Mouse (Mus musculus): ENCODE results near the gene Cptp. TPM values are rescaled to one million over a fixed set of nuclear protein-coding genes. Genes with fewer than 3 reads are reported as not detected.

The Cptp gene
- polyA plus RNA-seq, 1 experiment from 2014 or later = 16.2 TPM

GRCm38 (mm10) chr4:155848434-155849095 is 20.7 kb downstream of the Cptp start:
- peaks cover 8% of the 10 kb centered on the region for H3K36me3 ChIP-seq
- WGBS = 67% methylated on average over 7 of the region's 7 CpGs

GRCm38 (mm10) chr4:155847591-155848352 is 21.5 kb downstream of the Cptp start:
- Histone ChIP-seq H3K27ac (peak overlapping the region; percentile 91), H3K4me1 (peaks cover 28% of the 10 kb centered on the region), H3K36me3 (peaks cover 14% of the 10 kb centered on the region), H3K9me3 (no peaks in the 10 kb centered on the region), H3K27me3 (ENCODE audit: insufficient read depth, poor library complexity, severe bottlenecking) (no peaks in the 10 kb centered on the region), H3K4me3 (peak overlapping the region; percentile 83)
- DNase-seq (ENCODE audit: low spot score) = no peak
- 2% methylated on average over 65 of the region's 69 CpGs for WGBS

More at GRCm38 (mm10) chr4:155848434-155849095, 20.7 kb downstream of the Cptp start:
- Histone ChIP-seq H3K4me1 (peaks cover 28% of the 10 kb centered on the region), H3K4me3 (peak overlapping the region; percentile 83), H3K27me3 (ENCODE audit: insufficient read depth, poor library complexity, severe bottlenecking) (no peaks in the 10 kb centered on the region), H3K27ac (no peak overlapping the region), H3K9me3 (no peaks in the 10 kb centered on the region)
- no peak for DNase-seq (ENCODE audit: low spot score)

GRCm38 (mm10) chr4:155846871-155847578 is 22.2 kb downstream of the Cptp start, which contains the start of gene Dvl1:
TSS of gene Dvl1 (plus strand) at chr4:155847402.
- peak; percentile 95 for DNase-seq (ENCODE audit: low spot score)
- Histone ChIP-seq H3K27me3 (ENCODE audit: insufficient read depth, poor library complexity, severe bottlenecking) (peaks cover 2% of the 10 kb centered on the region; the same call in 1 of the 2 replicates), H3K27ac (peak within 1 kb of the TSS; percentile 91), H3K36me3 (peaks cover 19% of the 10 kb centered on the region), H3K4me3 (peak within 1 kb of the TSS; percentile 83), H3K9me3 (no peaks in the 10 kb centered on the region), H3K4me1 (peaks cover 26% of the 10 kb centered on the region)
- WGBS = 1% methylated on average over 65 of the region's 65 CpGs

- Histone ChIP-seq H3K36me3 (peaks cover 25% of the 10 kb centered on the region), H3K27ac (no peak overlapping the region), H3K4me1 (peaks cover 53% of the 10 kb centered on the region), H3K27me3 (ENCODE audit: insufficient read depth, poor library complexity, severe bottlenecking) (peaks cover 17% of the 10 kb centered on the region), H3K4me3 (no peak overlapping the region), H3K9me3 (no peaks in the 10 kb centered on the region)
- 88% methylated on average over 5 of the region's 5 CpGs for WGBS
- no peak for DNase-seq (ENCODE audit: low spot score)
These were observed 26.0 kb downstream of the Cptp start for GRCm38 (mm10) chr4:155843231-155843630.

GRCm38 (mm10) chr4:155841651-155842270 is 27.5 kb downstream of the Cptp start:
- Histone ChIP-seq H3K4me3 (peak overlapping the region; percentile 70), H3K27ac (0 out of 2 replicates have a peak overlapping the region, but pooled peaks have one; percentile 87), H3K36me3 (peaks cover 25% of the 10 kb centered on the region), H3K27me3 (ENCODE audit: insufficient read depth, poor library complexity, severe bottlenecking) (peaks cover 17% of the 10 kb centered on the region), H3K4me1 (peaks cover 51% of the 10 kb centered on the region), H3K9me3 (no peaks in the 10 kb centered on the region)
- WGBS = 45% methylated on average over 38 of the region's 38 CpGs
- DNase-seq (ENCODE audit: low spot score) = no peak

GRCm38 (mm10) chr4:155841003-155841454 is 28.2 kb downstream of the Cptp start:
- peaks cover 17% of the 10 kb centered on the region for H3K27me3 ChIP-seq (ENCODE audit: insufficient read depth, poor library complexity, severe bottlenecking)
- H3K4me1 ChIP-seq = peaks cover 47% of the 10 kb centered on the region
- WGBS = under 1% methylated on average over 32 of the region's 32 CpGs
- H3K4me3 ChIP-seq = peak overlapping the region; percentile 70
- peaks cover 25% of the 10 kb centered on the region for H3K36me3 ChIP-seq
- H3K9me3 ChIP-seq = no peaks in the 10 kb centered on the region
- peak; percentile 90 for DNase-seq (ENCODE audit: low spot score)
- peak overlapping the region; percentile 87 for H3K27ac ChIP-seq

GRCm38 (mm10) chr4:155840076-155841002 is 28.9 kb downstream of the Cptp start:
- peaks cover 25% of the 10 kb centered on the region for H3K36me3 ChIP-seq
- H3K9me3 ChIP-seq = no peaks in the 10 kb centered on the region
- H3K27ac ChIP-seq = peak overlapping the region; percentile 87
- H3K4me1 ChIP-seq = peaks cover 47% of the 10 kb centered on the region
- peak overlapping the region; percentile 70 for H3K4me3 ChIP-seq
- DNase-seq (ENCODE audit: low spot score) = no peak
- peaks cover 17% of the 10 kb centered on the region for H3K27me3 ChIP-seq (ENCODE audit: insufficient read depth, poor library complexity, severe bottlenecking)
- 5% methylated on average over 8 of the region's 8 CpGs for whole genome bisulfite sequencing

GRCm38 (mm10) chr4:155839483-155839910 is 29.7 kb downstream of the Cptp start, which contains the start of gene Mxra8:
TSS of gene Mxra8 (plus strand) at chr4:155839680.
- Histone ChIP-seq H3K4me3 (peak within 1 kb of the TSS; percentile 70), H3K9me3 (no peaks in the 10 kb centered on the region), H3K27ac (peak within 1 kb of the TSS; percentile 87), H3K27me3 (ENCODE audit: insufficient read depth, poor library complexity, severe bottlenecking) (peaks cover 17% of the 10 kb centered on the region), H3K36me3 (peaks cover 25% of the 10 kb centered on the region), H3K4me1 (peaks cover 47% of the 10 kb centered on the region)
- under 1% methylated on average over 16 of the region's 16 CpGs for WGBS
- peak; percentile 96 for DNase-seq (ENCODE audit: low spot score)

- DNase-seq (ENCODE audit: low spot score) = no peak
- Histone ChIP-seq H3K36me3 (peaks cover 18% of the 10 kb centered on the region), H3K27me3 (ENCODE audit: insufficient read depth, poor library complexity, severe bottlenecking) (peaks cover 17% of the 10 kb centered on the region), H3K27ac (peak overlapping the region; percentile 87), H3K4me3 (peak overlapping the region; percentile 70), H3K9me3 (no peaks in the 10 kb centered on the region), H3K4me1 (peaks cover 51% of the 10 kb centered on the region)
- WGBS = 41% methylated on average over 8 of the region's 8 CpGs
These were observed 30.8 kb downstream of the Cptp start for GRCm38 (mm10) chr4:155838187-155839153.

- Histone ChIP-seq H3K27ac (no peak overlapping the region), H3K27me3 (ENCODE audit: insufficient read depth, poor library complexity, severe bottlenecking) (peaks cover 17% of the 10 kb centered on the region), H3K4me3 (no peak overlapping the region), H3K9me3 (no peaks in the 10 kb centered on the region), H3K36me3 (peaks cover 18% of the 10 kb centered on the region; the same call in 1 of the 2 replicates), H3K4me1 (peaks cover 58% of the 10 kb centered on the region)
- WGBS = 66% methylated on average over 11 of the region's 11 CpGs
- DNase-seq (ENCODE audit: low spot score) = no peak
These were observed 31.7 kb downstream of the Cptp start for GRCm38 (mm10) chr4:155837404-155838010.
